Mouse (Mus musculus): Measurements from ENCODE around the gene Atp1a2. TPM values are rescaled to one million over a fixed set of nuclear protein-coding genes. Genes with fewer than 3 reads are reported as not detected.

The Atp1a2 gene
- total and polyA plus RNA-seq, 3 experiments, result 0.07 to 0.23 (median 0.13) TPM

DNA sequence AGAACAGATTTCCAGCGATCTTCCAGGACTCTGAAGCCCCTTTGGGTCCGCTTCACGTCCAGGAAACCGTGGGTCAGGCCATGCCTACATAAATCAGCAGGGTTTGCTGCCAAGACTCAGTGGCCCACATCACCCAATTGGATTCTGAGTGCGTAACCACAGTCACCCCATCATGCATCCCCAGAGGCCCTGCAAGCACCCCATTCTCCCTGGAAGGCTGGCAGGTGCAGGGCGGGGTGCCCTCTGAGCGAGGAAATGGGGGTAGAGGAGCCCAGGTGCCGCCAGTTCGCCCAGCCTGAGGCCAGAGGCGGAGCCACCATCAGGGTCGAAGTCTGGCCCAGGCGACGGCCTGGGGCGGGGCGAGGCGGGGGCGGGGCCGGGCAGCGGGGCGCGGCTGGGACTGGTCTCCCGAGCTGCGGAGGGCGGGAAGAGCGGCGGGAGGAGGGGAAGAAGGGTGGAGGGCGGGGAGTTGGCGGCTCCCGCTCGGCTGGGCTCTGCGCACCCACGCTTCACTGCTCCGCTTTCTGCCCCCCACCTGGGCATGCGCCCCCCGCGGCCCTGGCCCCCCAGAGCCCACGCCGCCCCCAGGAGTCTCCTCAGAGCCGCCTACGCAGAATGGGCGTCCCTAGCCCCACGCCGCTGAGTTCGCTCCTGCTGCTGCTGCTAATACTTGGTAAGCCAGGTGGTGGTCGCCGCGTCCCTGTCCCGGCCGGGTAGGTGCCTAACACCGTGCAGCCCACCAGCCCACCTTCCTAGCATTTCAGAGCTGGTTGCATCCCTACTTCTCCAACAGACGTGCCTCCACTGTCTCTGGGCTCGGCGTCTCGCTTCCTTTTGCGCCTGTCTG, 14.3 kb upstream of the Atp1a2 start:
- Histone ChIP-seq H3K27ac (ENCODE audit: insufficient read depth, low read depth) (peak overlapping the region; percentile 37), H3K36me3 (replicated peaks in 1 of 2; ENCODE audit: control insufficient read depth in 1 of 2, insufficient read depth in 1 of 2, low read length in 1 of 2) (peaks cover 0 to 12% of the 10 kb centered on the region in 2 experiments), H3K27me3 (replicated peaks) (no peaks in the 10 kb centered on the region), H3K79me2 (replicated peaks; ENCODE audit: control insufficient read depth, extremely low read depth, insufficient read depth, poor library complexity, severe bottlenecking) (no peaks in the 10 kb centered on the region), H3K4me2 (ENCODE audit: insufficient read depth, low read depth, poor library complexity, severe bottlenecking) (peak overlapping the region; percentile 90), H3K4me1 (ENCODE audit: control insufficient read depth in 1 of 2, insufficient read depth in 2 of 2) (peaks cover 11 to 73% of the 10 kb centered on the region in 2 experiments; a peak in 3 of 4 replicates), H3K9me3 (replicated peaks; ENCODE audit: low read length) (no peaks in the 10 kb centered on the region), H3K9ac (ENCODE audit: insufficient read depth, low read depth) (peak overlapping the region; percentile 60), H3K4me3 (replicated peaks in 1 of 3; ENCODE audit: low read depth in 2 of 3, low read length in 2 of 3, poor library complexity in 1 of 3) (peak overlapping the region; percentile 69 to 85 (median 70))
- peak; percentile 40 for TF ChIP-seq TCF12 (IDR thresholded peaks at IDR 0.05; ENCODE audit: low read depth, low read length)
- TF ChIP-seq ZKSCAN1 (IDR thresholded peaks at IDR 0.05; ENCODE audit: borderline replicate concordance, low read depth, low read length), result no peak
- TF ChIP-seq ZMIZ1 (IDR thresholded peaks at IDR 0.05; ENCODE audit: low read depth, low read length), result peak; percentile 63; the same call in 1 of the 2 replicates
- TF ChIP-seq EP300 (IDR thresholded peaks at IDR 0.05; ENCODE audit: low read length), result no peak
- TF ChIP-seq JUND (conservative IDR thresholded peaks at IDR 0.05; ENCODE audit: low read depth, low read length), result no peak
- no peak for TF ChIP-seq ZC3H11A (IDR thresholded peaks at IDR 0.05; ENCODE audit: low read depth, low read length)
- no peak for TF ChIP-seq POLR2AphosphoS2 (IDR thresholded peaks at IDR 0.05; ENCODE audit: low read depth, low read length)
- TF ChIP-seq NRF1 (IDR thresholded peaks at IDR 0.05; ENCODE audit: low read depth, low read length), result peak; percentile 54
- TF ChIP-seq POLR2A (IDR thresholded peaks at IDR 0.05; ENCODE audit: low read depth, low read length), result peak; percentile 63
- TF ChIP-seq RCOR1 (conservative IDR thresholded peaks at IDR 0.05; ENCODE audit: low read depth, low read length), result no peak
- TF ChIP-seq MAX (IDR thresholded peaks at IDR 0.05; ENCODE audit: low read length), result no peak
- TF ChIP-seq NELFE (IDR thresholded peaks at IDR 0.05; ENCODE audit: low read depth, low read length), result peak; percentile 45; the same call in 1 of the 2 replicates
- peak; percentile 56; the same call in 1 of the 2 replicates for TF ChIP-seq SIN3A (IDR thresholded peaks at IDR 0.05; ENCODE audit: low read length)
- TF ChIP-seq MXI1 (IDR thresholded peaks at IDR 0.05; ENCODE audit: low read depth, low read length), result no peak
- peak; percentile 83 for DNase-seq (ENCODE audit: extremely low read depth)
- dilution Hi-C loops (cut with MboI; ENCODE audit: extremely low pct_ligation_motif_present, extremely low pct_unique_long_range_greater_than_20kb, low sequenced_read_pairs), result no loop called here
- in situ Hi-C loops (cut with MboI; ENCODE audit: low pct_ligation_motif_present, low pct_unique_long_range_greater_than_20kb, low sequenced_read_pairs), result loop anchor here (5.0 to 25.0 kb wide), 3 partner anchors 165 to 500 kb away; partner anchors contain the start of genes Dcaf8 and Vangl2

DNA sequence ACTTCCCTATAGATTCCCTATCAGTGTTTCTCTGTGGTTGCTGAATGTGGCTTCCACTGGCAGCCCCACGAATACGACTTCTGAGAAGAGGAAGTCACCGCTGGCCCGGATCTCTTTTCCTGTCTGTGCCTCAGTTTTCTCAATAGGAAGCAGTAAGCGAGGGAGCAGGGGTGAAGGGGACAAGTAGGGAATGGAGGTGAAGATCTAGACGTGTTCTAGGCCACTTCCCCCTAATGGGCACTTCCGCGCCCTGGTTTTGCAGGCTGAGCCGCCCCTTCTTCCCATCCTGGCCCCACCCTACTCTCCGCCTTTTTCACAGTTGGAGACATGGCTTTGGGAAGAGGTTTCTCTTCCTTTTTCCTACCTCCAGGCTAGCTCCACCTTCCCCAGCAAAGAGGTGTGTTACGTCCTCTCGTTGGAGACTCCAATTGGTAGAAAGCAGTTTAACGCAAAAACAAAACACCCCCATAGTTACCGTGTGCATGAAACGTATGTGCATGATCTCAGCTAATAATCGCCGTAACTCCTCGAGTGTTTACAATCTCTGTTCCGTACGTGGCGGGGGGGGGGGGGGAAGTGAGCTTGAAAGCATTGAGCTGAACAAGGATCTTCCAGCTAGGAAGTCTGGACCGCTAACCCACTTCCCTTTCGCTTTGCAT, 13.5 kb upstream of the Atp1a2 start:
- H3K4me3 ChIP-seq (replicated peaks in 1 of 3; ENCODE audit: low read depth in 2 of 3, low read length in 2 of 3, poor library complexity in 1 of 3), result peak overlapping the region; percentile 69 to 70 (median 70)
- TF ChIP-seq TBP (conservative IDR thresholded peaks at IDR 0.05; ENCODE audit: low read depth, low read length) (0 out of 2 replicates have a peak, but pooled peaks have one; percentile 20), ZMIZ1 (IDR thresholded peaks at IDR 0.05; ENCODE audit: low read depth, low read length) (peak; percentile 36; the same call in 1 of the 2 replicates), RCOR1 (conservative IDR thresholded peaks at IDR 0.05; ENCODE audit: low read depth, low read length) (0 out of 2 replicates have a peak, but pooled peaks have one; percentile 45), EP300 (IDR thresholded peaks at IDR 0.05; ENCODE audit: low read length) (no peak), ETS1 (conservative IDR thresholded peaks at IDR 0.05; ENCODE audit: low read depth, low read length) (no peak), MYC (IDR thresholded peaks at IDR 0.05; ENCODE audit: low read depth, low read length) (0 out of 2 replicates have a peak, but pooled peaks have one; percentile 26), ELF1 (IDR thresholded peaks at IDR 0.05; ENCODE audit: low read depth, low read length) (peak; percentile 71), CHD1 (IDR thresholded peaks at IDR 0.05; ENCODE audit: low read depth, low read length) (no peak; the same call in 1 of the 2 replicates), PAX5 (IDR thresholded peaks at IDR 0.05; ENCODE audit: low read length) (no peak), MXI1 (IDR thresholded peaks at IDR 0.05; ENCODE audit: low read depth, low read length) (no peak), MAFK (IDR thresholded peaks at IDR 0.05; ENCODE audit: insufficient replicate concordance, low read length) (no peak), POLR2A (IDR thresholded peaks at IDR 0.05; ENCODE audit: low read depth, low read length) (0 out of 2 replicates have a peak, but pooled peaks have one; percentile 25), KAT2A (IDR thresholded peaks at IDR 0.05; ENCODE audit: insufficient replicate concordance, low read length) (0 out of 2 replicates have a peak, but pooled peaks have one; percentile 13), POLR2AphosphoS2 (IDR thresholded peaks at IDR 0.05; ENCODE audit: low read depth, low read length) (no peak), SMC3 (IDR thresholded peaks at IDR 0.05; ENCODE audit: low read depth, low read length) (no peak)
- H3K9me3 ChIP-seq (replicated peaks; ENCODE audit: low read length), result no peaks in the 10 kb centered on the region
- DNase-seq (ENCODE audit: extremely low read depth), result peak; percentile 54
- H3K4me2 ChIP-seq (ENCODE audit: insufficient read depth, low read depth, poor library complexity, severe bottlenecking), result peak overlapping the region; percentile 90
- H3K79me2 ChIP-seq (replicated peaks; ENCODE audit: control insufficient read depth, extremely low read depth, insufficient read depth, poor library complexity, severe bottlenecking), result no peaks in the 10 kb centered on the region
- H3K27me3 ChIP-seq (replicated peaks), result no peaks in the 10 kb centered on the region
- in situ Hi-C loops (cut with MboI; ENCODE audit: low pct_ligation_motif_present, low pct_unique_long_range_greater_than_20kb, low sequenced_read_pairs), result loop anchor here (5.0 to 25.0 kb wide), 3 partner anchors 164 to 499 kb away; partner anchors contain the start of genes Dcaf8 and Vangl2
- dilution Hi-C loops (cut with MboI; ENCODE audit: extremely low pct_ligation_motif_present, extremely low pct_unique_long_range_greater_than_20kb, low sequenced_read_pairs), result no loop called here
- H3K36me3 ChIP-seq (replicated peaks in 1 of 2; ENCODE audit: control insufficient read depth in 1 of 2, insufficient read depth in 1 of 2, low read length in 1 of 2), result peaks cover 0 to 7% of the 10 kb centered on the region in 2 experiments
- peak overlapping the region; percentile 60 for H3K9ac ChIP-seq (ENCODE audit: insufficient read depth, low read depth)
- peak overlapping the region; percentile 37 for H3K27ac ChIP-seq (ENCODE audit: insufficient read depth, low read depth)
- H3K4me1 ChIP-seq (ENCODE audit: control insufficient read depth in 1 of 2, insufficient read depth in 2 of 2), result peaks cover 14 to 78% of the 10 kb centered on the region in 2 experiments

All from CH12.LX (cell line).